Mouse (Mus musculus) liver, adult (tissue): ENCODE results near the gene Leprot.

Experiments used
- GATA4 ChIP-seq: IDR thresholded peaks from 2 replicates; pipeline ENCODE4 v1.6.1; 2014; ENCODE audit warnings: mild to moderate bottlenecking, low read length; ENCODE audit not compliant: insufficient replicate concordance

Leprot gene

DNA sequence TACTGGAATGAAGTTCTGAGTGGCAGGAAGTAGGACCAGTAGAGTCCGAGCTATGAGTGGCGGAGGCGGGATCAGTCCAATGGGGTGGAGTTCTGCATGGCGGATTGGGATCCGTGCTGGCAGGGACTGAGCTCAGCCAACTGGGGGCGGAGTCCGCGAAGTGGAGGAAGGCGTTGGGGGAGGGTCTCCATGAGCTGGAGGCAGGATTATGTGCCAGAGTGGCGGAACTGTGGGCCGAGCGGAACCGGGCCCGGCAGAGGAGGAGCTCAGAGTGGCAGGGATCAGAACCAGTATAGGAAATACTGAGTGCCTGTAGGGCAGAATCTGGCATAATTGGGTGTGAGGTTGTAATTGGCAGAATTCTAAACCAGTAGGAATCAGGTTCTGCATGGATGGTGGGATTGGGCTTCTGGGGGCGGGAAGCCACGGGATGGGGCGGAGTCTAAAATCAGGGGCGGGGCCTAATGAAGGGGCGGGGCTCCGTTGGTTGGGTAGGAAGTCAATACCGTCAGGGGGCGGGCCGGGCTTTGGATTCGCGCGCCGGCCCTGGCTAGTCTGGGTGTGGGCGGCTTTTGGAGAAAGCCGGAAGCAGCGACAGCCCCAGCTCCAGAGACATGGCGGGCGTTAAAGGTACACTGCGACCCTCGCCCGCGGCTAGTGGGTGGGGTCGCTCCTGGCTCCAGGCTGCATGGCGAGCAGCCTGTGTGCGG lies at the start of gene Leprot:
Gene Leprot (plus strand): TSS at position 523 of the 710 bp plus-strand sequence.
- TF ChIP-seq GATA4 = peak; percentile 15; the same call in 1 of the 2 replicates

DNA sequence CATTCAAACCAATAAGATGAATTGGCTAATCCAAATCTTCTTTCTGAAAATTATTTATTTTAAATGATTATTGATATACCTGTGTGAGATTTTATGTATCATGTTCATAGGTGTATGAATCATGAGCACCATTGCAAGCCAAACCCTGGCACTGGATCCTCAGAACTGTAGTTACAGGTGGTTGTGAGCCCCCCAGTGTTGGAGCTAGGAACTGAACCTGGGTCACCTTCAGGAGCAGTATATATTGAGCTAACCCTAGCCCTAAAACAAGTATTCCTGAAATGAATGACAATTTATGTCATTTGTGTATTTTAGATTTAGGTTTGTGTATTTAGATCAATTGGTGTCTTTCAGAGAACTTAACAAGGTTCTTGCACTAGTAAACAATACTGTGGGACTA lies 45.8 kb upstream of the Leprot start:
- no peak for TF ChIP-seq GATA4

DNA sequence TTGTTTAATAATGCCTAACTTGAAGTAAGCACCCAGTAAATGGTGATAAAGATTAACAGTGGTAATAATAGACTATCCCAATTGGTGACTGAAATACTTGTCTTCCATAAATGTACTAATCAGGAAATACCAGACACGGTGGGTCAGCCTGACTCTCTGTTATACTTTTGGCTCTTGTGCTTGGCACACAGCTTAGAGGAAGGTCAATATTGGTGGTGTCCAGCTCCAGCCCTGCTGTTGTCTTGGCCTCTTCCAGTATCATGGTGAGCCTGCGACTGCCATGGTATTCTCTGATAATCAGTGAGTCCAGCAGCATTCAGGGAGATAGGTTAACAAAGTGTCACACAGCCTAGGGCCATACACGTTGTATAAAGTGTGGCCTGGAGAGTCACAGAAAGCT lies 43.9 kb upstream of the Leprot start:
- TF ChIP-seq GATA4 = no peak

DNA sequence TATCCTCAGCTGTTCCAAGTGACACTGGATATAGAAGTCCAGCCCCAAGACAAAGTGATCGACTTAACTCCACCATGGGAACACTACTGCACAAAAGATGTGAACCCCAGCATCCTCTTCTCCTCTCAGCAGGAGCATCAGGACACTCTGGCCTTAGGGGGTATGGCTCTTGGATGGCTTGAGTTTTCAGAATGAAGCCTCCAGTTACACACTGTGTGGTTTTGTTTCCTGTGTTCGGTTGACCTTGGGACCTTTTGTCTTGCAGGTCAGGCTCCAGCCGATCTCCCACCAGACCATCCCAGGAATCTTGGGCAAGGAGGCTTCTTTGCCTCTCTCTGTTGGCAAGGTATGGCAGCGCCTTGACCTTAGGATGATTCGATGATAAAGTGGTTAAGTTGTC lies 31.0 kb upstream of the Leprot start:
- TF ChIP-seq GATA4 = no peak

DNA sequence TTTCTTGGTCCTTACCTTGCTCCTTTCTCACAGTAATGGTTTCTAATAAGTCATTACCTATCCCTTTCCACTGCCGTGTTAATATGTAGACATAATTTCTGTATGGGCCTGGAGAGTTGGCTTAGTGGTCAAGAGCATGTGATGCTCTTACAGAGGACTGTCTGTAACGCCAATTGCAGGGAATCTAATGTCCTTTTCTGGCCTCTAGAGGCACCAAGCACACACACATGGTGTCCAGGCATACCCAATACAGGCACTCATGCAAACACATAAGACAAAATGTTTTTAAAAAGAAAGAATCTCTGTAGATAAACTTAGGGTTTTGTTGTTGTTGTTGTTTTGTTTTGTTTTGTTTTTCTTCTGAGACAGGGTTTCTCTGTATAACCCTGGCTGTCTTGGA lies 29.8 kb upstream of the Leprot start:
- no peak for TF ChIP-seq GATA4

DNA sequence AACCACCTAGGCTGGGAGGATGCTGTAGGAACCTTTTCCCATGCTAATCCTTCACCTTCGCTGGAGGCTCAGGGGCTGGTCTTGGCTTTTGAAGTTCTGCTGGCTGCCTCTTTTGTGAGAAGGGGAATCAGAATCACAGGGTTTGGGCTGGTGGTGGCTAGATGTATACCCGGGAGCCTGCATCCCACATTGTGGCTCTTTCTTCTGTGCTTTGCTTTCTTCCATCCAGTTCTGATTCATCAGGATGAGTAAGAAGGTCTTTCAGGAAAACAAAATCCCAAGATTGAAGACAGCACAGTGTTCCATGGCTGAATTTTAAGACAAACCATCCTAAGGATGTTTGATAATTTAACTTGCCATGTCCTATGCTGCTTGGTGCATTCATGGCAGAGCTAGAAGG lies 27.3 kb upstream of the Leprot start:
- no peak for TF ChIP-seq GATA4

DNA sequence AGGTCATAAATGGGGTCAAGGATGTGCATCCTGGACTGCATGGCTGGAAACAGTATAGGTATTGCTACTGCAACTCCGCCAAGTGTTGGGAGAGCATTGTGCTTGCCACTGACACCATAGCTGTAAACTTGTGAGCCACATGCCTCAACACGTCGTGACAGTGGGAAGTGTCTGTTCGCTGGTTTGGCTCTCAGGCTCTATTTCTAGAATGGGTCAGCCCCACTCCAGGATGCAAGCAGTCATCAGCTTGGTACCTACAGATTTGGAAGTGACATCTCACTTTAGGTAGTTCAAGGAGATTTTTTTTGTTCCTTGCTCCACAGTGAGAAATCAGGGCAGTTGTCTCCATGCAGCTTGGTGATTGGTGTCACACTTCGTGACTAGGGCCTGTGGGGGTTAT lies 26.3 kb upstream of the Leprot start:
- TF ChIP-seq GATA4 = no peak

DNA sequence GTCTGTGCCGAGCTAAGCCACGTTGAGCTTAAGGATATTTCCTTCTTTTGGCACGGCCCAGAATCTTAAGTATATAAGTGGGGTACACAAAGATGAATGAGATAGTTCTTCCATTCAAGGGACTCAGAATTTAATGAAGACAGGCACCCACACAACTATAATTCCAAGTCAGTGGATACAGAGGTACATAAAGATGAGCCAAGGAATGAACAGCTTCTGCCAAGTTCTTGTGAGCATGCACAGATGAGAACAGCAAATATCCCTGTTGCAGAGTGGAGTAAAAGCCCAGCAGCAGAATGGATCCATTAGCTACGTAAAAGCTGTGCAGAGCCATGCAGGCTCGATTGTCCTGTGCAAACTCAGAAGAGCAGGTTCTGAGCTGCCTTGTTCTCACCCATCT lies 22.2 kb upstream of the Leprot start:
- no peak for TF ChIP-seq GATA4

DNA sequence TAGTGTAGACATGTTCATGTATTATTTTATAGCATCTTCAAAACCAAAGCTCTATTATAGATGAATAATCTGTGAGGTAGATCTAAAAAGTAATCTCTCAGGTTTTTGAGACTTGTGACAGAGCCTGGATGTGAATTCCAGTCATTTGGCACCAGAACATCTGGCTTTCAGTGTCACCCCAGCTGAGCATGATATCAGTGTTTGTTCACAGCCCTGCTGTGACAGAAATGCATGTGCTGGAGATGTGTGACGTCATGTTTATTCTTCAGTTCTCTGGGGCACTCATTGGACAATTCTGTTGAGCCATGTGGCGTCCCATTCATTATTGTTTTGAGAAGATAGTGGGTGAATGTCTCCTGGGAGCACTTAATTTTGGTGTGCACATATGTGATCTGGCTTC lies 11.9 kb upstream of the Leprot start:
- TF ChIP-seq GATA4 = no peak

DNA sequence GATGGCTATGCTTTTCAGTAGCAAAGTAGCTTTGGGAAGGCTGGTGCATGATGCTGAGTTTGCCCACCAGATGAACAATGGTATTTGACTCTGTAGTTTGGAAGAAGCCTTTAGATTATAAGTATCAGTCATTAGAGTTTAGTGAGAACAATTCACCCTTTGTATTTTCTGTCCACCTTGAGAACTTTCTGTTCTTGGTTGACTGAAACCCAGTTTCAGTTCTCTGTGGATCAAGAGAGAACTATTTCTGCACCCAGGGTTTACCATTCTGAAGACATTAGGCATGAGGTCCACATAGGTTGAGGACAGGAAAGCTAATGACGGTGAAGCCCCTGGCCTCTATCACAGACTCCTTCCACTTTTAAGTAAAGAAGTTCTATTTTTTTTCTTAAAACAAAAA lies 10.0 kb upstream of the Leprot start:
- no peak for TF ChIP-seq GATA4

DNA sequence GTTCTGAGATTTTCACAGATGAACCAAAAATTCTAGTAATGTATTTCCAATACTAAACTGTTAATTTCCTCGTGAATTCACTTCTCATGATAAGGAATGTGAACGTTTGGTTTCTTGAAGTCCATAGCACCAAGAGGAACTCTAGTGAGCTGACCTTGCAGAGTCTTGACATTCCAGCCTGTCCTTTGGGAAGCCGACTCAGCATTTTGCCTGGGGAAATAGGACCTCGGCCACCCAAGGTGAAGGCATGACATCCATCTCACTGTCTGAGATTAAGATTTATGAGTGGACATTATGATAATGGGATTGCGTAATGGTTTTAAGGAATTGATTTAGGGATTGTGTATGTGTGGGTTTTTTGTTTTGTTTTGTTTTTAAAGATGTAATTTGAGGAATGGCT lies 6.9 kb upstream of the Leprot start:
- no peak for TF ChIP-seq GATA4

DNA sequence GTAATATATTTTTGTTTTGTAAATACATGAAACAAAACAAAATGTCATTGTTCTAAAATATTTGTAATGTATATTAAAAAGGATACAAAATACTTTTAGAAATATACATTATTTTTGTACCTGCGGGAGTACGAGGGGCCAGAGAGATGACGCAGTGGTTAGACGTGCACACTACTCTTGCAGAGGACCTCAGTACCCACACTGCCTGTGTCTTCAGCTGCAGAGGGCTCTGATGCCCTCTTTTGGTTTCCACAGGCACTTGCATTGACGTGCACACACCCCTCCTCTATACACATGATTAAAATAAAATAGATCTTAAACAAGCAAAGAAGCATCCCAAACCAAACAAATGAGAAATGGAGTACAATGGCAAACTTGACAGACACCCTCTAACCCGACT lies 4.8 kb upstream of the Leprot start:
- no peak for TF ChIP-seq GATA4

DNA sequence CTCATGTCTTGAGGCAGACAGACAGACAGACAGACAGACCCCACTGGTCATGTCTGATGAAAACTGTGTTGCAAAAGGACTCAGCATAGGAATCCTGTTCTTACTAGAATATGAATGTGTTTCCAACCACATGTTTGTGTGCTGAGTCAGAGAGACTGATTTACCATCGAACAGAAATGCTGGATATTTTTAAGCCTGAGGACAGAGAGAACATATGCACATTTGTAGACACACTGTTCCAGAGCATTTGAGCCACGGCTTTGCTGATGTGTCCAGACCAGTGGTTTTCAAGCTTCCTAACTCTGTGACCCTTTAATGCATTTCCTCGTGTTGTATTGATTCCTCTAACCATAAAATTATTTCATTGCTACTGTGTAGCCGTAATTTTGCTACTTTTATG lies 4.3 kb upstream of the Leprot start:
- TF ChIP-seq GATA4 = no peak

DNA sequence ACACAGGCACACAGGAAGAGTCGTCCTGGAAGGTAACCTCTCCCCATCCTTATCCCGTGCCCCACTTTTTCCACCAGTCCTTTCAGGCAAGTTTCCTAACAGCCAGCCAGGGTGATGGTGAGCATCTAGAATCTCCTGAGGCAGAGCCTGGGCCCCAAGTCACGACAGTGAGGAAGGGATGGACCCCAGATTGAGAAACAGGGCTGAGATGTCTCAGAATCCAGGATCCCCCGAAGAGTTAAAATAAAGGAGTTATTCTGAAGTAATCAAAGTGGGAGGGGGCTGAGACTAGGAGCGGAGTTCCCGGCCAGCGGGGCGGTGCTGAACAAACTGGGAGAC lies 692 bp upstream of the Leprot start:
- no peak for TF ChIP-seq GATA4

DNA sequence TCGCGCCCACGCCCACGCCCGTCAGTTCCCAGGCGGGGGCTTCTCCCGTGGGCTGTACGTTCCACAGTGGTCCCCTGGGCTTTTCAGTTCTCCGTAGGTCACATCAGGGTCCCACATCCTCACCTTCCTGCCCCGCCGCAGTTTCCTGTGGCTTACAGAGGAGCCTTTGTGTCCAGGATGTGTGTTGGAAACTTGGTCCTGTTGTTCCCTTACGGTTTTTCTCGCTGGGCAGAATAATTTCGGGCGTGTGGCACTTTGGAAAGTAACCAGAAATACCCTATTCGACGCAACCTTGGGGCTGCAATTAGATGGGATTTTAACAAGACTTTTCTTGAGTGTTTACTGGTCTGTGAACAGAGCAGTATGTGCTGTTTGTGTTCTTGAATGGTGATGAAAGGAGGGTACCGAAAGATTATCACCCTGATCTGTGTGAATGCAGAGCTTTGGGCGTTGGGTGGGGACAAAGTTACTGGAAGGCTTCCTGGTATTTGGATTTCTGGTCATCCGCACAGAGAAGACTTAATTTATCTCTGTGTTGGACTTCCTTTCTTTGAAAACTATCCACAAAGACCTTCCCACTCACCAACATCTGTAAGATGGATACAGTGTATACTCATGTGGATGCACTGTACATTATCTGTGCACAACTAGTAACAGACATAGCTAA lies 591 bp downstream of the Leprot start:
- TF ChIP-seq GATA4 = no peak

DNA sequence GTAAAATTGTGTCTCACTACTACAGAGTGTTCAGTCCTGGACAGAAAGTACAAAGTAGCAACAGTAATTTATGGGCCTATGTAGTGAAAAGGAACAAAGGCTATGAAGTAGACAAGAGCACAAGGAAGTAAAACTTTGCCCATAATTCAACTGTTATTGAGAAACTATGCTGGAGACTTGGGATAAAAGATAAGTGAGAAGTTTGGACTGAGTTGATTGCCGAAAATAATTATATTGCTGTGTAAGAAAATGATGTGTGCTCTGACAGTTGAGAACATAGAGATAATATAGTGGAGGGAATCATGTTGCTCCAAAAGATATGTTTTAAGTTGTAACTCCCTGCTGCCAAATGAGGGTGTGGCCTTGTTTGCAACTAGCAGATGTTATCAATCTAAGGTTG lies 1.2 kb downstream of the Leprot start:
- no peak for TF ChIP-seq GATA4

DNA sequence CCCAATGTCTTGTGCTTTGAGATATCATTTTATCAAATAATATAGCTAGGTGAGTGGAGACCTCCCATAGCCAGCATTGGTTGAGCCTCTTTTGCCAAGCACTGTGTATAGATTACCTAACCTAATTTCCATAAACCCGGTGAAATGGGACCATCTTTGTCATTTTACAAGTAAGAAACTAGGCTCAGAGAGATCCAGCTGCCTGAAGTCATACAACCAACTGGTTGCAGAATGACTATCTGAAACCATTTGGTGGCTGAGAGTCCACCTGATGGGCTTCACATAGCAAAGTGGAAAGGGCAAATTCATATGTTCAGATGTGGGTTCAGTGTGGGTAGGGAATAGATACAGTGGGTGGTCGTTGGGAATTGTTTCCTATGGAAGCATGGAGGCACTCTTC lies 3.4 kb downstream of the Leprot start:
- no peak for TF ChIP-seq GATA4
